Mouse (Mus musculus): ENCODE data around the gene Zcchc9. TPM values are rescaled to one million over a fixed set of nuclear protein-coding genes. Genes with fewer than 3 reads are reported as not detected.
"Not testable (repeated sequence)": the region's sequence is repeated elsewhere in the genome, so short reads cannot be mapped to it uniquely, and the experiment has no call there.

The Zcchc9 gene
- polyA plus RNA-seq, 1 experiment from 2014 or later = 32.3 TPM

DNA sequence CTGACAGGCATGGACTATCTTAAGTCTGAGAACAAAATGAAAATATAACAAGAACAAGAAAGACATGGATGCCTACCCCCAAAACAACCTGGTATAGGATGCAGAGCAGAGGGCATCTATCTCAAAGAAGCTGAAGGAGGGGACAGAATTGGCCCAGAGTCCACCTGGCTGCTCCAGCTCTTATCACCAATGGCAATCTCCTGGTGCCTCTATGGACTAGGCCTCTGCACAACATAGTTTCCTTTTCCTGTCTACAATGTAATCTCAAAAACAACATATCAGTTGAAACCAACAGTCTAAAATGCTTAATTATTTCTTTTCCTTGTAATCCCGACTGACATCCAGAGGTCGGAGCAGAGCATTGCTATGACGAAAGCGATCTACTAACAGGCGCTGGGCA is 29.4 kb downstream of the Zcchc9 start:
- H3K4me2 ChIP-seq (replicated peaks; ENCODE audit: low read depth, low read length) = no peak overlapping the region
- H3K4me3 ChIP-seq (ENCODE audit: low read depth, low read length) = no peak overlapping the region
- H3K36me3 ChIP-seq (ENCODE audit: control insufficient read depth, insufficient read depth, low read length) = no peaks in the 10 kb centered on the region
- no peaks in the 10 kb centered on the region for H3K4me1 ChIP-seq (ENCODE audit: control insufficient read depth, insufficient read depth, low read length)
- 94% methylated on average over 5 of the region's 5 CpGs for WGBS
- no peak overlapping the region for H3K9ac ChIP-seq (replicated peaks; ENCODE audit: low read depth, low read length)
- H3K27me3 ChIP-seq (ENCODE audit: control insufficient read depth, insufficient read depth, low read length) = no peaks in the 10 kb centered on the region
- H3K27ac ChIP-seq (ENCODE audit: low read length) = no peak overlapping the region
- H3K9me3 ChIP-seq (ENCODE audit: control insufficient read depth, low read depth, low read length) = no peaks in the 10 kb centered on the region
- no peak for ATAC-seq (ENCODE audit: insufficient number of reproducible peaks, insufficient read depth, low FRiP score, low read depth)

DNA sequence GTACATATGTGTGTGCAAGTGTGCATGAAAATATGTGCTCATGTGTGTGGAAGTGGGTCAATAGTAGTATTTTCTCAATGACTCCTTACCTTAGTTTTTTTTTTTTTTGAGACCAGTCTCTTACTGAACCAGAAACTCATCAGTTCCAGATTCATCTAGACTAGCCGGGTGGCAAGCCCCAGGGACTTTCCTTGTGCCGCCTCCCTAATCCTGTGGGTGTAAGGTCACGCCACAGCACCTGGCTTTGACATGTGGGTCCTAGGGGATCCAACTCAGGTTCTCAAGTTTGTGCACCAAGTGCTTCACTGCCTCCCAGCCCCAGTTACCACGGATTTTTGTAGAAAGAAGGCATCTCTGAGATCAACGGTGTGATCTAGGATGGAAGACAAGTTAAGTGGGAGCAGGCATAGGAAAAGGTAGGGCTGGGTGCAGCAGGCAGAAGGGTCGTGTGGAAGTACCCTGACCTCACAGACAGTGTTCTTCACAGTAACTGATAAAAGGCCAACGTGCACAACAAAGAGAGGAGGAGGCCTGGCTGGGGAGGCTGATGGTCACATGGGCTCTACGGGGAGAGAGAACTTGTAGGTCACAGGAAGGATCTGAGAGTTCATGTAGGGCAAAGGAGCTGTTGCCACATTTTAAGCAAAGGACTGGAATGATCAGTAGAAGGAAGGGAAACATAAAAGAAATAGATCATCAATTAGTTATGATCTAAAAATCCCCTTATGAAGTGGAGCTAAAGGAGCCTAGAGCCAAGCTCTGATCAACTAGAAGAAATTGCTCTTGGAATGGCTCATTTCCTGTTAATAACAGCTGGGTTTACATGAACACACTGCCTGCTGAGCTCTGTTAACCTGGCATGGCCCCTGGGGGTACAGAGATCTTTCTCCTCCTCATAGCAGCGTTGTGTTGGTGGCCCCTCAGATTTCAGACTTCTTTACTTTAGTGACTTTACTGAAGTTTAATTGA is 38.5 kb downstream of the Zcchc9 start:
- ATAC-seq (ENCODE audit: insufficient number of reproducible peaks, insufficient read depth, low FRiP score, low read depth) = no peak
- WGBS = 73% methylated on average over 9 of the region's 9 CpGs

DNA sequence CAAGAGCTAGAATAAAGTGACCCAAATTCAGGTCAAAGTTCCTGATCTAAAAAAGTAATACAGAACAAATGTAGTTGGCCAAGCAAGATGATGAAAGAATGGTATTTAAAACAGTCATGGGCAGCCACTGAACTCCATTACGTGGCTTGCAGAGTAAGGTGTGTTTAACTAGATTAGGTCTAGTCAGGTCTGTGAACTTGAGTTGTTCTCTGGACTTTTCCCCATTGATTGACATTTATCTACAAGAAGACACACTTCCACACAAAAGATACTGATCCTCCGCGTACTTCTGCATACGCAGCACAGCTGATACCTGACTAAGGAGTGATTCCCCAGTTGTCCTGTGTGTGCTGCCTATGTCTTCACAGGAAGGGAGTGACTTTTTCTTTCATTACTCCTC is 41.9 kb downstream of the Zcchc9 start:
- Histone ChIP-seq H3K9me3 (ENCODE audit: control insufficient read depth, low read depth, low read length) (no peaks in the 10 kb centered on the region), H3K4me3 (ENCODE audit: low read depth, low read length) (no peak overlapping the region), H3K9ac (replicated peaks; ENCODE audit: low read depth, low read length) (no peak overlapping the region), H3K4me2 (replicated peaks; ENCODE audit: low read depth, low read length) (no peak overlapping the region), H3K4me1 (ENCODE audit: control insufficient read depth, insufficient read depth, low read length) (no peaks in the 10 kb centered on the region), H3K27me3 (ENCODE audit: control insufficient read depth, insufficient read depth, low read length) (no peaks in the 10 kb centered on the region), H3K27ac (ENCODE audit: low read length) (no peak overlapping the region), H3K36me3 (ENCODE audit: control insufficient read depth, insufficient read depth, low read length) (no peaks in the 10 kb centered on the region)
- whole genome bisulfite sequencing = 89% methylated on average over 4 of the region's 4 CpGs
- no peak for ATAC-seq (ENCODE audit: insufficient number of reproducible peaks, insufficient read depth, low FRiP score, low read depth)

More for the DNA sequence above, 38.5 kb downstream of the Zcchc9 start:
- Histone ChIP-seq H3K9ac (replicated peaks; ENCODE audit: low read depth, low read length) (no peak overlapping the region), H3K27ac (ENCODE audit: low read length) (no peak overlapping the region), H3K4me3 (ENCODE audit: low read depth, low read length) (no peak overlapping the region), H3K27me3 (ENCODE audit: control insufficient read depth, insufficient read depth, low read length) (no peaks in the 10 kb centered on the region), H3K36me3 (ENCODE audit: control insufficient read depth, insufficient read depth, low read length) (no peaks in the 10 kb centered on the region), H3K4me1 (ENCODE audit: control insufficient read depth, insufficient read depth, low read length) (no peaks in the 10 kb centered on the region), H3K4me2 (replicated peaks; ENCODE audit: low read depth, low read length) (no peak overlapping the region), H3K9me3 (ENCODE audit: control insufficient read depth, low read depth, low read length) (no peaks in the 10 kb centered on the region)

DNA sequence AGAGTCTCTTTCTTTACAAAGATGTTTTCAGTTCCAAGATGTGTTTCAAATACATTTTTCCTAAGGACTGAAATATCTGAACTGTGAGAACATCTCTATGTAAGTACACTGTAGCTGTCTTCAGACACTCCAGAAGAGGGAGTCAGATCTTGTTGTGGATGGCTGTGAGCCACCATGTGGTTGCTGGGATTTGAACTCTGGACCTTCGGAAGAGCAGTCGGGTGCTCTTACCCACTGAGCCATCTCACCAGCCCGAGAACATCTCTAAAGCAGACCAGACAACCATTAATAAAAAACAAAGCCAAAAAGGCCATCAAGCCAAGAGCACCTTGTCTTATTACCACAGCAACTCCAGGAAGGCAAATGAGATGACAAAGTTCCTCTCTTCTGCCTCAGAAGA is 43.9 kb downstream of the Zcchc9 start:
- H3K4me2 ChIP-seq (replicated peaks; ENCODE audit: low read depth, low read length); H3K27ac ChIP-seq (ENCODE audit: low read length); H3K36me3 ChIP-seq (ENCODE audit: control insufficient read depth, insufficient read depth, low read length); H3K4me1 ChIP-seq (ENCODE audit: control insufficient read depth, insufficient read depth, low read length); ATAC-seq (ENCODE audit: insufficient number of reproducible peaks, insufficient read depth, low FRiP score, low read depth); H3K27me3 ChIP-seq (ENCODE audit: control insufficient read depth, insufficient read depth, low read length); H3K9me3 ChIP-seq (ENCODE audit: control insufficient read depth, low read depth, low read length); H3K9ac ChIP-seq (replicated peaks; ENCODE audit: low read depth, low read length); H3K4me3 ChIP-seq (ENCODE audit: low read depth, low read length): not testable (repeated sequence)
- 83% methylated on average over 3 of the region's 3 CpGs for WGBS

DNA sequence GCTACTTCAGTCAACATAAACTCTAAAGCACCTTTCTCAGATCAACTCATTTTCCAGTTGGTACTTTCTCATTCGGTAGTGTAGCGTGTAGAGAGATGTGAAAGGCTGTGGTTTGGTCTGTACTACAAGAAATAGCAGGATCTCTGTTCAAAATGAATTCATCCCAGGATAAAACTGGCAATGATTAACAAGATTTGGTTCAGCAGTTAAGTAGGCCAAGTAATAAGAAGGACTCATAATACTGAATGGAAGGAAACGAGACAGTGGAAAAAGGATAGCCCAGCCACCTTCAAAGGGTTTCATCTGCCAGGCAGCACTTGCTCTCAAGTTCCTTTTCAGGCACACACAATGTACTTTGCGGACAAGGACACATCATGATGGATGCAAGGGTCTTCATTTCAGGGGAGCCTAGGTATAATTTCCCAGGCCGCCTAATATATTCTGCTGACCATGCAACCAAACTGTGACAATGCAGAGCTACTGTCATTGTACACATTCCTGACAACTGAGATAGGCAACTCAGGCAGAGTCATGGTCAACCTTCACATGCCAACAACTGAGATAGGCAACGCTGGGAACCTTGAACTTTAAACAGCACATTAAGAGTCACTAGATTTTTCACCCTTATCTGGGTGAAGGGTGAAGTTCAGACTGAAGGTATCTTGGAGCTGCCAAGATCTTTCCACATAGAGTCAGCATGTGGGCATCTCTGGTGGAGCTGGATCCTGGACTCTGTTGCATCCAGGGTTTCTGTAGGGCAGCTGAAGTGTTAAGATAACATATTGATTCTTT is 45.7 kb downstream of the Zcchc9 start:
- Histone ChIP-seq H3K4me1 (ENCODE audit: control insufficient read depth, insufficient read depth, low read length) (no peaks in the 10 kb centered on the region), H3K9me3 (ENCODE audit: control insufficient read depth, low read depth, low read length) (no peaks in the 10 kb centered on the region), H3K27ac (ENCODE audit: low read length) (no peak overlapping the region), H3K9ac (replicated peaks; ENCODE audit: low read depth, low read length) (no peak overlapping the region), H3K27me3 (ENCODE audit: control insufficient read depth, insufficient read depth, low read length) (no peaks in the 10 kb centered on the region), H3K36me3 (ENCODE audit: control insufficient read depth, insufficient read depth, low read length) (no peaks in the 10 kb centered on the region), H3K4me2 (replicated peaks; ENCODE audit: low read depth, low read length) (no peak overlapping the region), H3K4me3 (ENCODE audit: low read depth, low read length) (no peak overlapping the region)
- WGBS = 91% methylated on average over 6 of the region's 6 CpGs
- ATAC-seq (ENCODE audit: insufficient number of reproducible peaks, insufficient read depth, low FRiP score, low read depth) = no peak

DNA sequence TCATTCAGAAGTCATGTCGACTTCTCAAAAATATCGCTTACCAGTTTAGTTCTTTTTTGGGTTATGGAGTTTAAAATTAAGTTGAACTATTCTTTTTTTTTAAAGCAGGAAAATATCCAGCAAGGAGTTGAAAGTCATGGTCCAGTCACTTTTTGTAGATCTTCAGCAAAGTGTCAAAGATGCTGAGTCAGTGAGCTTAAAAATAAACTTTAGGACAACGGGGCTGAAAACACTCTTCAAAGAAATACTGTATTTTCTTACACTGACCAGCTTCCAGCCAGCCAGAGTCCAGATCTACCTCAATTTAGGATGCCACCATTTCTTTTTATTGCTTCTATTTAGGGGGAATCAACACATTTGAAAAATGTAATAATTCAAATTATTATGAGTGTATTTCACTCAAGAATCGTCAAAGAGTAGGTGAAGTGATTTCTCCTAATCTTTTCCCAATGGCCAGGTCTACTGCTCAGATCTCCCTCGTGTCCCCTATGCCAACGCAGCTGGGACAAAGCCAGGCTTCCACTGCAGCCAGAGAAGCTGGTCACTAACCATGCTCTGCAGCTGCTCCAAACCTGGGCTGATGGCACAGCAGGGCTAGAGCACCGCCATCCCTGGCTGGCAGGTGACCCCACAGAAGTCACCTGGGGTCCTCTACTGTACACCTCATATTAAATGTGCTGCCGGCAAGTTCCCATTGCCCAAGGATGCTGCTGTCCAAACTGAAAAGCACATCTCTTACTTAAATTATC is 47.0 kb downstream of the Zcchc9 start:
- Histone ChIP-seq H3K27me3 (ENCODE audit: control insufficient read depth, insufficient read depth, low read length) (no peaks in the 10 kb centered on the region), H3K27ac (ENCODE audit: low read length) (no peak overlapping the region), H3K4me1 (ENCODE audit: control insufficient read depth, insufficient read depth, low read length) (no peaks in the 10 kb centered on the region), H3K9me3 (ENCODE audit: control insufficient read depth, low read depth, low read length) (no peaks in the 10 kb centered on the region), H3K9ac (replicated peaks; ENCODE audit: low read depth, low read length) (no peak overlapping the region), H3K36me3 (ENCODE audit: control insufficient read depth, insufficient read depth, low read length) (no peaks in the 10 kb centered on the region), H3K4me2 (replicated peaks; ENCODE audit: low read depth, low read length) (no peak overlapping the region), H3K4me3 (ENCODE audit: low read depth, low read length) (no peak overlapping the region)
- no peak for ATAC-seq (ENCODE audit: insufficient number of reproducible peaks, insufficient read depth, low FRiP score, low read depth)
- WGBS = 89% methylated on average over 8 of the region's 8 CpGs

DNA sequence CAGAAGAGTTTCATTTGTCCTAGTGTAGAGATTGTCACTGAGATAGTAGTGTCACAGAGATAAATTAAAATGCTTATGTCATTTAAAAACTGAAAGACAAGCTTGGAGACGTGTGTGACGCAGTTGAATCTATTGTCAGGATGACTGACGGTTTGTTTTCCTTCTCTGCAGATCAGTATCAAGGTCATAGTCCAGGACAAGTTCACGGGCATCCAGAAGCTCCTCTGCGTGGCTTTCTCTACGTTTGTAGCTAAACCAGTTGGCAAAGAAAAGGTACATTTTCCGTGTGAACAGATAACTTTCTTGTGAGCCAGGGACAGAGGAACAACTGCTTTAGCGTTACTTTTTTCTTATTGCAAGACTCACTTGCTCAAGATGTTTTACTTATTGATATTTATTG is 47.7 kb downstream of the Zcchc9 start:
- 48% methylated on average over 8 of the region's 8 CpGs for WGBS
- H3K9me3 ChIP-seq (ENCODE audit: control insufficient read depth, low read depth, low read length) = no peaks in the 10 kb centered on the region
- H3K4me3 ChIP-seq (ENCODE audit: low read depth, low read length) = no peak overlapping the region
- H3K9ac ChIP-seq (replicated peaks; ENCODE audit: low read depth, low read length) = no peak overlapping the region
- H3K4me2 ChIP-seq (replicated peaks; ENCODE audit: low read depth, low read length) = no peak overlapping the region
- no peaks in the 10 kb centered on the region for H3K36me3 ChIP-seq (ENCODE audit: control insufficient read depth, insufficient read depth, low read length)
- no peak overlapping the region for H3K27ac ChIP-seq (ENCODE audit: low read length)
- no peaks in the 10 kb centered on the region for H3K4me1 ChIP-seq (ENCODE audit: control insufficient read depth, insufficient read depth, low read length)
- H3K27me3 ChIP-seq (ENCODE audit: control insufficient read depth, insufficient read depth, low read length) = no peaks in the 10 kb centered on the region
- ATAC-seq (ENCODE audit: insufficient number of reproducible peaks, insufficient read depth, low FRiP score, low read depth) = no peak

DNA sequence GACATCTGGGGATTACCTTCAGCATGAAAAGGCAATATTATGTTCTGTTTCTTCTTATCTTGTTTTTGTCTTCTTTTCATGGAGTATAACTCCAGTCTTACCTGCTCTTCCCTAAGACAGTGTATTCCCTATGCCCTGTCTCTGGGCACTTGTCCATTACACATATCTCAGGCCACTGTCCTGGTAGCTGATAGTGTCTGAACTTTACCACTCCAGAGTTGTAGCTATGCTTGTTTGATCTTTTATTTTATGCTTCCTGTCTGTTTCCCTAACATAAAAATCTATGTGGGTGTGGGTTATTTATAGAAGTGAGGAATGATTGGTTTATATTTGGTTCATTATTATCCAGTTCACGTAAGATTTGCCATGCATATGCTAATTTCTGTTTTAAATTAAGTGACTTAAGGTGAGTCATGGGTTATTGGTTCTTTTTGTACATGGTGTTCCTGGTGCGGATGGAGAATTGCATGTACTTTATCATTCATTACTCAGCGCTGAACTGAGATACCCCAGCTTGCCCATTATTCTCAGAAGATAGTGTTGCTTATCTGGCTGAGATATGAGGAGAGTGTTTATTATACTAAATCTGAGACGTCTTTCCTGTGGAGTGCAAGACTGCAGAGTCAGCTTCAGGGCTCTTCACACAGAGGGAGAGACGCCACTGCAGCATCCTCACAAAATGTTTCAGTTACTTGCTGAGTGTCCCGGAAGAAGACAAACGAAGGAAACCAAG is 49.0 kb downstream of the Zcchc9 start:
- Histone ChIP-seq H3K4me2 (replicated peaks; ENCODE audit: low read depth, low read length) (no peak overlapping the region), H3K9ac (replicated peaks; ENCODE audit: low read depth, low read length) (no peak overlapping the region), H3K36me3 (ENCODE audit: control insufficient read depth, insufficient read depth, low read length) (no peaks in the 10 kb centered on the region), H3K9me3 (ENCODE audit: control insufficient read depth, low read depth, low read length) (no peaks in the 10 kb centered on the region), H3K4me3 (ENCODE audit: low read depth, low read length) (no peak overlapping the region), H3K4me1 (ENCODE audit: control insufficient read depth, insufficient read depth, low read length) (no peaks in the 10 kb centered on the region), H3K27ac (ENCODE audit: low read length) (no peak overlapping the region), H3K27me3 (ENCODE audit: control insufficient read depth, insufficient read depth, low read length) (no peaks in the 10 kb centered on the region)
- ATAC-seq (ENCODE audit: insufficient number of reproducible peaks, insufficient read depth, low FRiP score, low read depth) = no peak
- 54% methylated on average over 7 of the region's 7 CpGs for WGBS

Measured in stomach, embryonic 14.5 days (tissue).